Mouse (Mus musculus): ENCODE measurements around the gene Wdfy3. TPM values are rescaled to one million over a fixed set of nuclear protein-coding genes. Genes with fewer than 3 reads are reported as not detected.

Wdfy3 gene
- polyA plus RNA-seq, 1 experiment from 2014 or later = 8.0 TPM

DNA sequence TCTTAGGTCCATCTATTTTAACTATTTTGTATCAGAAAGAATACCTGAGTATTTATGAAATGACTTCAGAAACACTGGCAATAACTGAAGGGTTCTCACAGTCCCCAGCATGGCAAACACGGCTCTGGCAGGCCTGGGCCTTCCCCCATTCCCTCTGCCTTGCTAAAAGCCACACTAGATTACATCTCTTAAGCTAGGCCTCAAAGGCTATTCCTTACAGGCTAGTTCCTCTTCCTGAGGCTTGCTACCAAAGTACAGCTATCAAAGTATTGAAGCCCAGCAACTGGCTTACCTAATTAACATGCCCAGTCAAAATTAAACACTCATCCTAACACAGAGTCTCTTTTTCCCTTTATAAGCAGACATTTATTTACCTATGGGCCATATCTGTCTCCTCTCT, 117.8 kb downstream of the Wdfy3 start:
- no peaks in the 10 kb centered on the region for H3K9me3 ChIP-seq (replicated peaks; ENCODE audit: control insufficient read depth, low read length)
- H3K36me3 ChIP-seq (ENCODE audit: control insufficient read depth, insufficient read depth) = peaks cover 36% of the 10 kb centered on the region
- ATAC-seq (replicated peaks; ENCODE audit: extremely low read depth, insufficient read depth, low FRiP score) = no peak
- no peak overlapping the region for H3K9ac ChIP-seq (ENCODE audit: low read length)
- no peaks in the 10 kb centered on the region for H3K4me1 ChIP-seq (ENCODE audit: control insufficient read depth, insufficient read depth, low read length)
- no peak overlapping the region for H3K4me2 ChIP-seq (ENCODE audit: low read depth, low read length)
- WGBS = 79% methylated on average over 1 of the region's 1 CpGs
- no peak overlapping the region for H3K4me3 ChIP-seq (ENCODE audit: low read length)
- no peak overlapping the region for H3K27ac ChIP-seq (ENCODE audit: low read length)
- H3K27me3 ChIP-seq (ENCODE audit: control insufficient read depth, insufficient read depth, low read length) = no peaks in the 10 kb centered on the region

DNA sequence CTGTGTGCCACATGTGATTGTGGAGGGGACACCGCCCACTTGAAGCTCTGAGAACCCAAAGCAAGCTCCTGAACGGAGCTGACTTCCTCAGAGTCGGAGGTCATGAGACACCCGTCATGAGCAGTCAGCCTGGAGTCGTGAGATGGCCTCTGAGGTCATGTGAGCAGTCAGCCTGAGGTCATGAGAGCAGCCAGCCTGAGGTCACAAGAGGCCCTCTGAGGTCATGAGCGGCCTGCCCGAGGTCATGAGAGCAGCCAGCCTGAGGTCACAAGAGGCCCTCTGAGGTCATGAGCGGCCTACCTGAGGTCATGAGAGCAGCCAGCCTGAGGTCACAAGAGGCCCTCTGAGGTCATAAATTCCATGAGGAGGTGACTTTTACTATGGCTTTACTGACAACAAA, 120.4 kb downstream of the Wdfy3 start:
- H3K4me3 ChIP-seq (ENCODE audit: low read length) = no peak overlapping the region
- no peak for ATAC-seq (replicated peaks; ENCODE audit: extremely low read depth, insufficient read depth, low FRiP score)
- H3K36me3 ChIP-seq (ENCODE audit: control insufficient read depth, insufficient read depth) = peaks cover 40% of the 10 kb centered on the region
- H3K27ac ChIP-seq (ENCODE audit: low read length) = no peak overlapping the region
- WGBS = 80% methylated on average over 8 of the region's 8 CpGs
- no peak overlapping the region for H3K9ac ChIP-seq (ENCODE audit: low read length)
- H3K27me3 ChIP-seq (ENCODE audit: control insufficient read depth, insufficient read depth, low read length) = no peaks in the 10 kb centered on the region
- no peak overlapping the region for H3K4me2 ChIP-seq (ENCODE audit: low read depth, low read length)
- no peaks in the 10 kb centered on the region for H3K9me3 ChIP-seq (replicated peaks; ENCODE audit: control insufficient read depth, low read length)
- H3K4me1 ChIP-seq (ENCODE audit: control insufficient read depth, insufficient read depth, low read length) = no peaks in the 10 kb centered on the region

DNA sequence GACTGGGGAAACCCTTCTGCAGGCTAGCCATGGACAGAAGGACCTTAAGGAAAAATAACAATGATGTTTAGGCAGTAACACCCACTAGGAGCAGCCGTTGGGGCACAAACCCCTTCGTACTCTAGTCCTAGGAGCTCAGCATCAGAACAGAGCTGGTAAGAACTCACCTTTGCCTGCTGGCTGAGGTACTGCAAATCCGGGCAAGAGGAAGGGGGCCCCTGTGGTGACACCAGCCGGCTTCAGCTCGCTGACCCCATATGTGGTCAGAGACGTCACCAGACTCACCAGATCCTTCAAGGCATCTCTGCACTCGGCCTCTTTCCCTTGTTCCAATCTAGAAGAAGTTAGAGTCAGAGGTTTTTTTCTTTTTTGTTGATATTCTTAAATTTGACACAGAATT, 121.1 kb downstream of the Wdfy3 start:
- no peak for ATAC-seq (replicated peaks; ENCODE audit: extremely low read depth, insufficient read depth, low FRiP score)
- H3K36me3 ChIP-seq (ENCODE audit: control insufficient read depth, insufficient read depth) = peaks cover 46% of the 10 kb centered on the region

DNA sequence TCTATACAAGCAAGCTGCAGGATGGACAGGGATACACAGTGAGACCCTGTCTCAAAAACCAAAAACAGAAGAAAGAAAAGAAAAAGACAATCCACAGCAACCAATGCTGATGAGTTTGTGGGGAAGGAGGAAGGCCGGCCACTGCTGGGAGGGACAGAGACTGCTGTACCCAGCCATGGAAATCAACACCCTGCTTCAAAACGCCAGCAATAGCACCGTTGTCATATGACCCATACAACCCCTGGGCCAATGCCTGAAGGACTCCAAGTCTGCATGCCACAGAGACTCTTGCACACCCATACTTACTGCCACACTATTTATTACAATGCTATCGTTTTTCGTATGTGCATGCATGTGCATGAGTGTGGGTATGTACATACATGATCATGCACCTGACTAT, 124.0 kb downstream of the Wdfy3 start:
- H3K4me1 ChIP-seq (ENCODE audit: control insufficient read depth, insufficient read depth, low read length) = no peaks in the 10 kb centered on the region
- peaks cover 57% of the 10 kb centered on the region for H3K36me3 ChIP-seq (ENCODE audit: control insufficient read depth, insufficient read depth)
- 69% methylated on average over 5 of the region's 5 CpGs for WGBS
- no peak overlapping the region for H3K4me2 ChIP-seq (ENCODE audit: low read depth, low read length)
- no peak overlapping the region for H3K9ac ChIP-seq (ENCODE audit: low read length)
- H3K27me3 ChIP-seq (ENCODE audit: control insufficient read depth, insufficient read depth, low read length) = no peaks in the 10 kb centered on the region
- no peak overlapping the region for H3K27ac ChIP-seq (ENCODE audit: low read length)
- no peaks in the 10 kb centered on the region for H3K9me3 ChIP-seq (replicated peaks; ENCODE audit: control insufficient read depth, low read length)
- no peak overlapping the region for H3K4me3 ChIP-seq (ENCODE audit: low read length)
- ATAC-seq (replicated peaks; ENCODE audit: extremely low read depth, insufficient read depth, low FRiP score) = 0 out of 2 replicates have a peak, but pooled peaks have one; percentile 45

More for the DNA sequence above, 121.1 kb downstream of the Wdfy3 start:
- Histone ChIP-seq H3K4me1 (ENCODE audit: control insufficient read depth, insufficient read depth, low read length) (no peaks in the 10 kb centered on the region), H3K9ac (ENCODE audit: low read length) (no peak overlapping the region), H3K4me2 (ENCODE audit: low read depth, low read length) (no peak overlapping the region), H3K27ac (ENCODE audit: low read length) (no peak overlapping the region), H3K9me3 (replicated peaks; ENCODE audit: control insufficient read depth, low read length) (no peaks in the 10 kb centered on the region), H3K27me3 (ENCODE audit: control insufficient read depth, insufficient read depth, low read length) (no peaks in the 10 kb centered on the region), H3K4me3 (ENCODE audit: low read length) (no peak overlapping the region)
- WGBS = 87% methylated on average over 7 of the region's 7 CpGs

DNA sequence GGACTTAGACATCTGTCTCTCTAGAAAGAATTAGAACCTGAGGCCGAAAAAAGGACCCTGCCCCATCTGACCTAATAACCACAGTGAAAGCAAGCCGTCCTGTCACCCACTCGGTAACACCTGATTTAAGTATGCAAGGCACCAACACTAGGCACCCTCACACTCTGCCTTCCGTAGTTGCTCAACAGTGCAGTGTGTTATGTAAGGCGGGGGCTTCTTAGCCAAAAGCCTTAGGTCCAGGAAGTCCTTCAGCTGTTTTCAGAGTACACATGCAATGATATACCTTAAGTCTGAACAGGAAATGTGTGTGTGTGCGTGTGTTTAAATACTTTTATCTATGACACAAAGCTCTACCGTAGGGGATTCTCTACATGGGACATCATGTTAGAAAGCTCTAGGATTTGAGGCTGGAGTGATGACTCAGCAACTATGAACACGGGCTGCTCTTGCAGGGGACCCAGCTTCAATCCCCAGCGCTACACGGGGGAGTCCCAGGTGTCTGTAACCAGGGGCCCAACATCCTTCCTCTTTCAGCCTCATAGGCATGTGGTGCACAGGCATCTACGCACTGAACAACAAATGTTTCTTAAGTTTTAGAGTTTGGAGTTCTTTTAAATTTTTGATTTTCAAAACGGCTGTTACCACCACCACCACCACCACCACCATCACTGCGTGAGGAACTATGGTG, 131.7 kb downstream of the Wdfy3 start:
- Histone ChIP-seq H3K4me2 (ENCODE audit: low read depth, low read length) (no peak overlapping the region), H3K9me3 (replicated peaks; ENCODE audit: control insufficient read depth, low read length) (no peaks in the 10 kb centered on the region), H3K4me3 (ENCODE audit: low read length) (no peak overlapping the region), H3K9ac (ENCODE audit: low read length) (no peak overlapping the region), H3K27me3 (ENCODE audit: control insufficient read depth, insufficient read depth, low read length) (no peaks in the 10 kb centered on the region), H3K27ac (ENCODE audit: low read length) (no peak overlapping the region), H3K4me1 (ENCODE audit: control insufficient read depth, insufficient read depth, low read length) (peaks cover 15% of the 10 kb centered on the region), H3K36me3 (ENCODE audit: control insufficient read depth, insufficient read depth) (peaks cover 36% of the 10 kb centered on the region)
- 78% methylated on average over 13 of the region's 13 CpGs for WGBS
- ATAC-seq (replicated peaks; ENCODE audit: extremely low read depth, insufficient read depth, low FRiP score) = no peak

DNA sequence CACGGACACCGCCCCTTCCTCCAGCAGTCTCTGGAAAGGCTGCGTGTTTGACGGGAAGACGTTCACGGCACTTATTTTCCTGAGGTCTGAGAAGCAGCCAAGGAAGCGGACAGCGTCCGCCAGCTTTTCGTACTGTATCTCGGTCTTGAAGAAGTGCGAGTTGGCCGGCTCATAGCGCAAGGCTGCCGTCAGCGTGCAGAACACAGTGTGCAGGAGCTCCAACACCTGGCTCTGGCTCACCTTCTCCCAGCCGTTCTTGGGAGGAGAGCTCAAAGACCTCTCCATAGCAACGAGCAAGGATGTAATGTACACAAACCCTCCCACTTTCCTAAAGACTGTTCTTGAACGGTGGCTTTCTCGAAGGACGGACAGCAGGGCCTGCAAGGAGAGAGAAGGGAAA, 132.4 kb downstream of the Wdfy3 start:
- Histone ChIP-seq H3K36me3 (ENCODE audit: control insufficient read depth, insufficient read depth) (peaks cover 30% of the 10 kb centered on the region), H3K4me2 (ENCODE audit: low read depth, low read length) (no peak overlapping the region), H3K9ac (ENCODE audit: low read length) (no peak overlapping the region), H3K9me3 (replicated peaks; ENCODE audit: control insufficient read depth, low read length) (no peaks in the 10 kb centered on the region), H3K27me3 (ENCODE audit: control insufficient read depth, insufficient read depth, low read length) (no peaks in the 10 kb centered on the region), H3K4me3 (ENCODE audit: low read length) (no peak overlapping the region), H3K27ac (ENCODE audit: low read length) (0 out of 2 replicates have a peak overlapping the region, but pooled peaks have one; percentile 7), H3K4me1 (ENCODE audit: control insufficient read depth, insufficient read depth, low read length) (peaks cover 18% of the 10 kb centered on the region)
- 54% methylated on average over 21 of the region's 21 CpGs for WGBS
- no peak; the same call in 1 of the 2 replicates for ATAC-seq (replicated peaks; ENCODE audit: extremely low read depth, insufficient read depth, low FRiP score)

DNA sequence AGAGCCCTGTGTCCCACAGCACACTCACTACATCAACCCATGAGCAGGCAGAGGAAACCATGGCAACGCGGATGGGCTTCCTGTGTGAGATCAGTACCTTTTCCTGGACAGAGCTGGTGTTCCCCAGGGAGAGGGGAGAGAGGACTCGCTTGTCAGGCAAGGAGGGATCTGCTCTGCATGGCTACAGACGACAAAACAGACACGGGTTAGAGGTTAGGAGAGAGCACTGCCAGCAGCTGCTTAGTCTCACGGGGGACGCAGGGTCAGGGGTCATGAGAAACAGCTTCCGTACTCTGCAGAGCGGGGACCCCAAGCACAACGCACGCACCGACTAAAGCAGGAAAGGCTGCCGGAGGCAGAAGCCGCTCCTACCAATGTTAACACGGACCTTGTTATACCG, 133.8 kb downstream of the Wdfy3 start:
- 53% methylated on average over 16 of the region's 16 CpGs for WGBS
- Histone ChIP-seq H3K4me3 (ENCODE audit: low read length) (no peak overlapping the region), H3K4me2 (ENCODE audit: low read depth, low read length) (no peak overlapping the region), H3K36me3 (ENCODE audit: control insufficient read depth, insufficient read depth) (peaks cover 22% of the 10 kb centered on the region), H3K9me3 (replicated peaks; ENCODE audit: control insufficient read depth, low read length) (no peaks in the 10 kb centered on the region), H3K27ac (ENCODE audit: low read length) (peak overlapping the region; percentile 48), H3K4me1 (ENCODE audit: control insufficient read depth, insufficient read depth, low read length) (peaks cover 18% of the 10 kb centered on the region), H3K27me3 (ENCODE audit: control insufficient read depth, insufficient read depth, low read length) (no peaks in the 10 kb centered on the region), H3K9ac (ENCODE audit: low read length) (no peak overlapping the region)
- ATAC-seq (replicated peaks; ENCODE audit: extremely low read depth, insufficient read depth, low FRiP score) = peak; percentile 60

DNA sequence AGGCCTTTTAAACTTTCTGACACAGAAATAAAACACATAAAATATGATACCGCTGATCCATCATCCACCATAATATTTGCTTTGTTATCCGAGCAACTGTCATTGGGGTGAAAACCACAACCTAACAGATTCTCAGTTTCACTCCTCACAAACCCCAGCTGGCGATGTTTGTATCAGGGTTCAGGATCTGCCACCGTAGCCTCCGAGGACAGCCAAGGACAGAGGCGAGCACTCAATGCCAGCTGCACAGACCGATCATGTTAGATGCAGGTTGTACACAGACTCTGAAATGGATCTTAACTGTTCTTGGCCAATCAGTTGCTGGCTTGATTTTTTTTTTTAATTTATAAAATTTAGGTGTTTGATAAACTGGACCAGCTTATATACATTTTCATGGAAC, 135.1 kb downstream of the Wdfy3 start:
- Histone ChIP-seq H3K4me1 (ENCODE audit: control insufficient read depth, insufficient read depth, low read length) (peaks cover 18% of the 10 kb centered on the region), H3K9ac (ENCODE audit: low read length) (no peak overlapping the region), H3K9me3 (replicated peaks; ENCODE audit: control insufficient read depth, low read length) (no peaks in the 10 kb centered on the region), H3K27ac (ENCODE audit: low read length) (no peak overlapping the region), H3K4me3 (ENCODE audit: low read length) (no peak overlapping the region), H3K36me3 (ENCODE audit: control insufficient read depth, insufficient read depth) (peaks cover 21% of the 10 kb centered on the region), H3K27me3 (ENCODE audit: control insufficient read depth, insufficient read depth, low read length) (no peaks in the 10 kb centered on the region), H3K4me2 (ENCODE audit: low read depth, low read length) (no peak overlapping the region)
- 74% methylated on average over 7 of the region's 7 CpGs for WGBS
- no peak for ATAC-seq (replicated peaks; ENCODE audit: extremely low read depth, insufficient read depth, low FRiP score)

DNA sequence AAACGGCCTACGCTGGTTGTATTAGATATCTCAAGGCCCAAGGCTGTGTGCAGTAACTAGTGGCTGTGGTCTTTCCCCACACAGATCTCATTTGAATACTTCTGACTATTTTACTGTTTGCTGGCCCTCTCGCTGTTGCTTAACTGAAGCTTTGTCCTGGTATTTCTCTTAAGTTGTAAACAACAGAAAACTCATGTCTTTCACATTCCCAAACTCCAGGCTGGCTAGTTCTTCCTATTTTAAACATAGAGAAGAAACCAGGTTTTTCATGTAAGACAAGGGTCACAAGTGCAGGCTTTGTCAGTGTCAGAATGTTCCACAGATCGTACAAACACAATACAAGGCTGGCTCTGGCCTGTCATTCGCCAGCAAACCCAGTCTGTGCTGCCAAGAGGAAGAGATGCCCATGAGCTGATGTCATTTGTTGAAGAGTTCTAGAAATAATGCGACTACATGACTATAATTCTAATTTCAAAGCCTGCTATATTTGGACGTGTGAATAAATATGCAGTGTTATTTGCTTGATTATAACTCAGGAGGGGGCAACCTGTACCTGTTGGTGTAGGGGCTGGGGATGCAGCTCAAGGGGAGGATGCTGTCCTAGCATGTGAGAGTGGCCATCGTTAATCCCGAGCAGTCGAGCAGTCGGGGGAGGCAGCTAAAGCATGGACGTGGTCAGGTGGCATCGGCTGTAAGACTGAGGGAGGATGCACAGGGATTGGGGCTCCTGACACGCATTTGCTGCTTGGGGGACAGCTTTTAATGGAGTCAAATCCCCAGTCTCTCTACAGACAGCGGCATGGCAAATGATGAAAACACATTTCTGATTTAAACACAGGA, 136.5 kb downstream of the Wdfy3 start:
- 46% methylated on average over 15 of the region's 15 CpGs for WGBS
- H3K4me1 ChIP-seq (ENCODE audit: control insufficient read depth, insufficient read depth, low read length) = peaks cover 14% of the 10 kb centered on the region
- peaks cover 21% of the 10 kb centered on the region for H3K36me3 ChIP-seq (ENCODE audit: control insufficient read depth, insufficient read depth)
- 0 out of 2 replicates have a peak overlapping the region, but pooled peaks have one; percentile 4 for H3K4me3 ChIP-seq (ENCODE audit: low read length)
- peak overlapping the region; percentile 93 for H3K27ac ChIP-seq (ENCODE audit: low read length)
- peak overlapping the region; percentile 41; the same call in 1 of the 2 replicates for H3K4me2 ChIP-seq (ENCODE audit: low read depth, low read length)
- peak; percentile 71 for ATAC-seq (replicated peaks; ENCODE audit: extremely low read depth, insufficient read depth, low FRiP score)
- H3K27me3 ChIP-seq (ENCODE audit: control insufficient read depth, insufficient read depth, low read length) = no peaks in the 10 kb centered on the region
- H3K9me3 ChIP-seq (replicated peaks; ENCODE audit: control insufficient read depth, low read length) = no peaks in the 10 kb centered on the region
- peak overlapping the region; percentile 57 for H3K9ac ChIP-seq (ENCODE audit: low read length)

All from heart, embryonic 16.5 days (tissue).